Mouse (Mus musculus) liver, adult 2 months (tissue): ENCODE results near the gene Trappc2l.

Source experiments
- CTCF ChIP-seq: fragments of 200-500 bp; IDR thresholded peaks from 2 replicates; pipeline ENCODE4 v1.5.1; 2011; ENCODE audit warnings: low read depth, low read length, control low read depth
- POLR2A ChIP-seq: fragments of 200-500 bp; IDR thresholded peaks from 2 replicates; pipeline ENCODE4 v1.6.1; 2011; ENCODE audit warnings: low read length, control low read depth; ENCODE audit not compliant: insufficient read depth; ENCODE audit errors: extremely low read depth

GRCm38 (mm10) chr8:122663670-122664069 is 52.2 kb downstream of the Trappc2l start:
- TF ChIP-seq POLR2A (no peak), CTCF (no peak)
